Mouse (Mus musculus) midbrain, embryonic 14.5 days (tissue): ENCODE measurements around the gene Fam131b. TPM values are rescaled to one million over a fixed set of nuclear protein-coding genes. Genes with fewer than 3 reads are reported as not detected.
A peak's percentile ranks its signal among the peaks of the same experiment; 100 is the strongest.

Source experiments
- ATAC-seq: fragments of 200-750 bp; cut with Nextera tagmentation; 2 replicates; pipeline ENCODE4 v1.8.0; 2017; ENCODE audit warnings: moderate number of reproducible peaks, moderate library complexity; ENCODE audit not compliant: low FRiP score, low TSS enrichment
- DNase-seq: peaks from one replicate; pipeline ENCODE4 v3.0.0-alpha.2; 2015
- H3K27ac ChIP-seq: fragments of 300-500 bp; sonication (generic); replicated peaks from 2 replicates; pipeline ENCODE4 v1.5.1; 2014; ENCODE audit warnings: mild to moderate bottlenecking, low read depth, low read length, moderate library complexity
- H3K27me3 ChIP-seq: fragments of 300-500 bp; sonication (generic); 2 replicates; pipeline ENCODE4 v1.6.1; 2014; ENCODE audit warnings: low read length, control low read depth, mixed read lengths; ENCODE audit not compliant: control insufficient read depth, insufficient read depth
- H3K36me3 ChIP-seq: fragments of 300-500 bp; sonication (generic); 2 replicates; pipeline ENCODE4 v1.6.1; 2014; ENCODE audit warnings: low read length, control low read depth; ENCODE audit not compliant: control insufficient read depth, insufficient read depth
- H3K4me1 ChIP-seq: fragments of 300-500 bp; sonication (generic); 2 replicates; pipeline ENCODE4 v1.6.1; 2014; ENCODE audit warnings: mild to moderate bottlenecking, antibody characterized with exemption, low read length, control low read depth; ENCODE audit not compliant: control insufficient read depth, insufficient read depth
- H3K4me2 ChIP-seq: fragments of 300-500 bp; sonication (generic); 2 replicates; pipeline ENCODE4 v1.6.1; 2014; ENCODE audit warnings: mild to moderate bottlenecking, low read length, moderate library complexity
- H3K4me3 ChIP-seq: fragments of 300-500 bp; sonication (generic); replicated peaks from 2 replicates; pipeline ENCODE4 v1.5.1; 2014; ENCODE audit warnings: low read depth, low read length
- H3K9ac ChIP-seq: fragments of 300-500 bp; sonication (generic); replicated peaks from 2 replicates; pipeline ENCODE4 v1.6.1; 2014; ENCODE audit warnings: mild to moderate bottlenecking, low read length, moderate library complexity
- H3K9me3 ChIP-seq: fragments of 300-500 bp; sonication (generic); 2 replicates; pipeline ENCODE4 v1.6.1; 2016; ENCODE audit warnings: low read length, control low read depth, mixed read lengths; ENCODE audit not compliant: control insufficient read depth
- WGBS: fragments of 180-500 bp; shearing (Covaris S2); extraction: QIAGEN DNeasy Blood & Tissue Kit; methylation state at CpG from one replicate; pipeline ENCODE4 v1.1.7; 2014; 5-methylcytosine and 5-hydroxymethylcytosine counted together
- polyA plus RNA-seq: library from polyadenylated mRNA; unstranded; fragments of >200 nt; fragmentation: Nextera tagmentation; extraction: Ambion mirVana; gene quantifications from 2 replicates; pipeline ENCODE4 v1.2.1, GENCODE M21; 2014

The Fam131b gene
- polyA plus RNA-seq, 1 experiment from 2014 or later, result 4.6 TPM

DNA sequence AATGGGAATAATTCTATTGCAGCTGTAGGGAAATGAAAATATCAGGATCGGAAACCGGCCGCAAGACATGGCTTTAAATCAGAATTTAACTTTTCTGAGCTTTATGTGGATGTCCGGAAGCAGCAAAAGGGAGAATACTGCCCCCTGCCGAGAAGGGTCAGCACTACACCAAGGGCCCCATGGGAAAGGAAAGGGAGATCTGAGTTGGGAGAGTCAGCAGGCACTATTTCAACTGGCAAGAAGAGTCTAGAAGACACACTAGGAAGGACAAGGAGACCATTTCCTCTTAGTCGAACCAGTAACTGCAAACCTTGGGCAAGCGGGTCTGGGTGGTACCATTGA, 796 bp upstream of the Fam131b start:
- Histone ChIP-seq H3K4me3 (peak overlapping the region; percentile 63), H3K27ac (peak overlapping the region; percentile 89), H3K36me3 (peaks cover 6% of the 10 kb centered on the region; the same call in 1 of the 2 replicates), H3K9me3 (no peaks in the 10 kb centered on the region), H3K9ac (peak overlapping the region; percentile 92), H3K4me2 (peak overlapping the region; percentile 89), H3K27me3 (no peaks in the 10 kb centered on the region), H3K4me1 (peaks cover 11% of the 10 kb centered on the region)
- under 1% methylated on average over 7 of the region's 7 CpGs for WGBS
- ATAC-seq (peak; percentile 1; the same call in 1 of the 2 replicates), DNase-seq (peak; percentile 87)

GRCm38 (mm10) chr6:42324067-42324481, 369 bp downstream of the Fam131b start:
- H3K4me2 ChIP-seq, result peak overlapping the region; percentile 89
- H3K4me3 ChIP-seq, result peak overlapping the region; percentile 63
- H3K27ac ChIP-seq, result peak overlapping the region; percentile 89
- H3K27me3 ChIP-seq, result no peaks in the 10 kb centered on the region
- H3K36me3 ChIP-seq, result peaks cover 12% of the 10 kb centered on the region; the same call in 1 of the 2 replicates
- ATAC-seq, result peak; percentile 77
- H3K9me3 ChIP-seq, result no peaks in the 10 kb centered on the region
- peaks cover 11% of the 10 kb centered on the region for H3K4me1 ChIP-seq
- DNase-seq, result peak; percentile 71
- WGBS, result under 1% methylated on average over 28 of the region's 32 CpGs
- peak overlapping the region; percentile 92 for H3K9ac ChIP-seq

GRCm38 (mm10) chr6:42323371-42324066, 924 bp downstream of the Fam131b start:
- Histone ChIP-seq H3K36me3 (peaks cover 15% of the 10 kb centered on the region), H3K4me1 (peaks cover 11% of the 10 kb centered on the region), H3K4me2 (peak overlapping the region; percentile 89), H3K4me3 (peak overlapping the region; percentile 63), H3K27me3 (no peaks in the 10 kb centered on the region), H3K9me3 (no peaks in the 10 kb centered on the region), H3K9ac (peak overlapping the region; percentile 92), H3K27ac (peak overlapping the region; percentile 89)
- no peak for DNase-seq
- ATAC-seq, result peak; percentile 38
- under 1% methylated on average over 28 of the region's 28 CpGs for WGBS

GRCm38 (mm10) chr6:42318293-42318692, 6.2 kb downstream of the Fam131b start:
- Histone ChIP-seq H3K4me3 (no peak overlapping the region), H3K4me2 (no peak overlapping the region), H3K4me1 (peaks cover 11% of the 10 kb centered on the region), H3K9ac (no peak overlapping the region), H3K27me3 (no peaks in the 10 kb centered on the region), H3K27ac (no peak overlapping the region), H3K36me3 (peaks cover 53% of the 10 kb centered on the region), H3K9me3 (no peaks in the 10 kb centered on the region)
- no peak for DNase-seq
- ATAC-seq, result no peak
- WGBS, result 85% methylated on average over 4 of the region's 4 CpGs

DNA sequence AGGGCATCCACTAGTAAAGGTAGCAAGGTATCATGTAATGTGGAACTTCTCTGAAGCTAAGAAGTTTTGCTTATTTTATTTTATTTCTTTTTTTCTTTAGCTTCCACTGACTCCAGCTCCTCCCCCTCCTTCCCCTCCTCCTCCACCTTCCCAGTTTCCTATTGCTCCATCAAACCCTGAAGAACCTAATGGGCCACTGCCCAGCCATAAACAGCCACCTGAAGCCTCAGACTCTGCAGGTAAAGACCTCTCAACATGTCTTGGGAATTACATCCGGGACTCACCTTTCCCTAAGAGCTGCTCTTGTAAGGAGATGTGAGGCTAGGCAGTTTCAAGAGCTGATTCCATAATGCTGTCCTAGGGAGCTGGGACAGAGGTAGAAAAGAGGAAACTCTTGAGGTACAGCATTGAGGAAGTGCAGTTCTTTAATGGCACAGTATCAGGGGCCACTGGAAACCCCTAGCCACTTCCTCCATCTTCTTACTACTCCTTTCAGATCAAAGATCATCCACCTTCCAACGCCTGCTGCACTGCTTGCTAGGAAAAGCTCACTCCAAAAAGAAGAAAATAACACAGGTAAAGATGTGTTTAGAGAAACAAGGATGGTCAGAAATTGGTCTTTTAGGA, 13.9 kb downstream of the Fam131b start:
- Histone ChIP-seq H3K9me3 (no peaks in the 10 kb centered on the region), H3K4me2 (no peak overlapping the region), H3K4me3 (no peak overlapping the region), H3K9ac (no peak overlapping the region), H3K36me3 (peaks cover 72% of the 10 kb centered on the region), H3K27ac (no peak overlapping the region), H3K4me1 (no peaks in the 10 kb centered on the region), H3K27me3 (no peaks in the 10 kb centered on the region)
- 82% methylated on average over 2 of the region's 2 CpGs for WGBS
- ATAC-seq, result no peak
- DNase-seq, result no peak

- Histone ChIP-seq H3K9me3 (no peaks in the 10 kb centered on the region), H3K4me3 (no peak overlapping the region), H3K27ac (no peak overlapping the region), H3K27me3 (no peaks in the 10 kb centered on the region), H3K4me2 (no peak overlapping the region), H3K36me3 (peaks cover 74% of the 10 kb centered on the region), H3K9ac (no peak overlapping the region), H3K4me1 (no peaks in the 10 kb centered on the region)
- DNase-seq, result no peak
- no peak for ATAC-seq
- WGBS, result 51% methylated on average over 8 of the region's 8 CpGs
These were observed 14.5 kb downstream of the Fam131b start for GRCm38 (mm10) chr6:42309816-42310378.

DNA sequence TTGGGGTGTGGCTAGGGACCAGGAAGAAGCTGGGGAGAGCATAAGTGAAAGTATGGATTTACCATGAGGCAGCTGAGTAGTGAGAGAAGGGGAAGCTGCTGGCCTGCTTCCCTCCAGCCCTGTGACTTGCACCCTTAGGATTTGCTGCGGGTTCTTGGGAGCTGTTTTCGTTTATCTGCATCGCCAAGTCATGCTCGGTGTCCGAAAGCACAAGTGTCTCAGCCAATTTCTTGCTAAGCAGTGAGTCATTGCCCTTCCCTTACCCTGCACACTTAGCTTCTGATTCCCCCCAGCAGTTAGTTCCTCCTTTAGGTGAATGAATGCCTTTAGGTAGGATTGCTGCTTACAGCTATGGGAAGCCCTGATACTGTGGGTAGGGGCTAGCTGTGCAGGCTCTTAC, 25.1 kb downstream of the Fam131b start:
- ATAC-seq, result no peak
- Histone ChIP-seq H3K4me2 (no peak overlapping the region), H3K9me3 (no peaks in the 10 kb centered on the region), H3K4me1 (no peaks in the 10 kb centered on the region), H3K9ac (no peak overlapping the region), H3K4me3 (no peak overlapping the region), H3K27me3 (no peaks in the 10 kb centered on the region), H3K27ac (no peak overlapping the region), H3K36me3 (peaks cover 54% of the 10 kb centered on the region)
- WGBS, result 98% methylated on average over 5 of the region's 5 CpGs
- DNase-seq, result no peak

DNA sequence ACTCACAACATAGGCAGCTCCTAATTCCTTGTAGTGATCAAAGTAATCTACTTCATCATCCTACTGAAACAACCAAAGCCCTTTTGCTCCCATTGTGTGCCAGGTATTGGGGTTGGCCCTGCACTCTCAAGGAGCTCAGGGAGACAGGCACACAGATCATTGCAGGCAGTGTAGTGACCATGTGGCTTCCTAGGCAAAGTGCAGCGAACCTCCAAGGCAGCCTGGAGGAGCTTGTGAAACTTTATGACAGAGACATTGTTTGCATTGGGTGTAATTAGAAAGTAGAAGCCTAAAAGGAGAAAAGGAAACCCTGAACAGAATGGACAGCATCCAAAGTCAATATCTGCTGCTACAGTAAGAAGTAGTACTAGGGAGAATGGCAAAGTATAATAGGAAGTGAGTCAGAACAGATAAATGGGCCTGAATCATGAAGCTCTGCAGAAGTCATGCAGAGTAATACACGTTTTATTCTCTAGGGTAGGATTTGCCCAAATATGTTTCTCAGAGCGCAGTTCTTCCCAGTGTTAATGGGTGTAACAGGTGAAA, 28.8 kb downstream of the Fam131b start:
- Histone ChIP-seq H3K36me3 (peaks cover 62% of the 10 kb centered on the region), H3K4me2 (no peak overlapping the region)

More for the DNA sequence above, 28.8 kb downstream of the Fam131b start:
- H3K9me3 ChIP-seq, result no peaks in the 10 kb centered on the region
- no peak overlapping the region for H3K4me3 ChIP-seq
- no peak overlapping the region for H3K27ac ChIP-seq
- ATAC-seq (no peak), DNase-seq (no peak)
- H3K9ac ChIP-seq, result no peak overlapping the region
- H3K4me1 ChIP-seq, result no peaks in the 10 kb centered on the region
- no peaks in the 10 kb centered on the region for H3K27me3 ChIP-seq
- WGBS, result 86% methylated on average over 3 of the region's 3 CpGs
